Mouse (Mus musculus) olfactory bulb, adult 2 months (tissue): ENCODE measurements around the gene Maneal.

Experiments used
- CTCF ChIP-seq: fragments of 200-500 bp; IDR thresholded peaks from 2 replicates; pipeline ENCODE4 v1.5.1; 2012; ENCODE audit warnings: low read depth, mild to moderate bottlenecking, low read length, moderate library complexity; ENCODE audit not compliant: insufficient read depth
- POLR2A ChIP-seq: fragments of 200-500 bp; IDR thresholded peaks from 2 replicates; pipeline ENCODE4 v1.6.1; 2012; ENCODE audit warnings: mild to moderate bottlenecking, low read depth, low read length, moderate library complexity; ENCODE audit not compliant: insufficient read depth

DNA sequence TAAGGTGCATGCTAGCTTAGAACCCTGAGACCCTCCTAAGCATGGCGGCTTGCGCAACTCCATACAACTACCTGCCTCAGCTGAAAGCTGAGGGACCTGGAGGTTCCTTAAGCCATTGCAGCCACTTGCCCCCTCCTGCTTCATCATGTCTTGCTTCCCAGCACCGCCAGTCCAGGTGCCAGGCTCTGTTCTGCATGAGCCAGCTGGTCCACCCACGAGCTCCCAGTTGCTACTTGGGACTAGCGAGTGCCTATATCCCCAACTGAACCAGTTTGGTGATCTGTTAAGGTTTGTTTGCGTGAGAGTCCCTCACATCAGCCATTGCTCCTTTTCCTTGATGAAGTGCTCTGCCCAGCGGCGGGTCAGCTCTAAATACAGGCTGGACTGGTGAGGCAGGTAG lies 5.7 kb downstream of the Maneal start:
- no peak for TF ChIP-seq POLR2A
- no peak for TF ChIP-seq CTCF
